In genomic region chr11:25854216-25854615, GRCm38 (mm10) we compare ENCODE assay signal across 16 mouse cellular contexts.
DNase-seq lines count a peak whose midpoint lies in the region; ATAC-seq and TF ChIP-seq lines count a peak whose summit lies in the region.
"Had no signal": no experiment of that assay in that cellular context is flagged by ENCODE, and none has a peak within 500 bp of the region (broad histone marks: within the 10 kb centered on the region; RNA-seq: fewer than 3 reads in every experiment).

No protein-coding gene starts in this region.

- no peak for TF ChIP-seq POLR2A in brain, embryonic 14.5 days (IDR thresholded peaks at IDR 0.05; ENCODE audit: borderline replicate concordance, extremely low read depth, insufficient read depth, insufficient read length, poor library complexity, severe bottlenecking)

- no peak for DNase-seq in layer of hippocampus, adult 2 months (ENCODE audit: low spot score in 2 of 2)
- DNase-seq in layer of hippocampus, postnatal 25 days (ENCODE audit: extremely low spot score in 1 of 2, low spot score in 1 of 2): no peak
- peak; percentile 83 for DNase-seq in brain, embryonic 14.5 days (ENCODE audit: low read depth)
- no peak for DNase-seq in kidney, adult 11 months
- DNase-seq in urinary bladder, postnatal 4 days (ENCODE audit: low spot score in 2 of 2): no peak
- DNase-seq: cerebellum, adult 18-20 months; gastrocnemius, postnatal 10 days; heart, postnatal 10 days; liver, postnatal 0 days had no signal

- H3K4me2 ChIP-seq in hindbrain, embryonic 12.5 days (replicated peaks): no peak overlapping the region
- peak overlapping the region; percentile 12; the same call in 1 of the 2 replicates for H3K4me2 ChIP-seq in midbrain, embryonic 15.5 days
- H3K4me2 ChIP-seq in heart, embryonic 11.5 days: no peak overlapping the region
- H3K4me2 ChIP-seq: intestine, embryonic 15.5 days; limb, embryonic 15.5 days had no signal

- no peaks in the 10 kb centered on the region for H3K9me3 ChIP-seq in hindbrain, embryonic 12.5 days (replicated peaks)
- no peaks in the 10 kb centered on the region for H3K9me3 ChIP-seq in midbrain, embryonic 15.5 days
- no peaks in the 10 kb centered on the region for H3K9me3 ChIP-seq in heart, embryonic 11.5 days (replicated peaks; ENCODE audit: control insufficient read depth, low read length)
- H3K9me3 ChIP-seq: intestine, embryonic 15.5 days; limb, embryonic 15.5 days had no signal

- no peak for TF ChIP-seq CTCF in layer of hippocampus, adult 2 months (conservative IDR thresholded peaks at IDR 0.05)
- TF ChIP-seq CTCF in brain, embryonic 14.5 days (IDR thresholded peaks at IDR 0.05; ENCODE audit: borderline replicate concordance, extremely low read depth, insufficient read depth, insufficient read length): no peak

- H3K4me3 ChIP-seq in layer of hippocampus, adult 2 months: no peak overlapping the region
- H3K4me3 ChIP-seq in hindbrain, embryonic 12.5 days: no peak overlapping the region
- no peak overlapping the region for H3K4me3 ChIP-seq in midbrain, embryonic 15.5 days
- no peak overlapping the region for H3K4me3 ChIP-seq in heart, embryonic 11.5 days (ENCODE audit: low read depth, low read length)
- H3K4me3 ChIP-seq: intestine, embryonic 15.5 days; limb, embryonic 15.5 days had no signal

- peaks cover 33% of the 10 kb centered on the region for H3K4me1 ChIP-seq in hindbrain, embryonic 12.5 days
- peaks cover 38% of the 10 kb centered on the region for H3K4me1 ChIP-seq in midbrain, embryonic 15.5 days
- no peaks in the 10 kb centered on the region for H3K4me1 ChIP-seq in heart, embryonic 11.5 days (ENCODE audit: control insufficient read depth, insufficient read depth, low read length)
- H3K4me1 ChIP-seq: intestine, embryonic 15.5 days; limb, embryonic 15.5 days had no signal

- H3K36me3 ChIP-seq in hindbrain, embryonic 12.5 days: no peaks in the 10 kb centered on the region
- H3K36me3 ChIP-seq in midbrain, embryonic 15.5 days (replicated peaks): no peaks in the 10 kb centered on the region
- no peaks in the 10 kb centered on the region for H3K36me3 ChIP-seq in heart, embryonic 11.5 days (ENCODE audit: control insufficient read depth, insufficient read depth, low read length)
- H3K36me3 ChIP-seq: intestine, embryonic 15.5 days; limb, embryonic 15.5 days had no signal

- WGBS in hindbrain, embryonic 12.5 days: 55% methylated on average over 10 of the region's 10 CpGs
- 24% methylated on average over 10 of the region's 10 CpGs for WGBS in midbrain, embryonic 15.5 days
- WGBS in heart, embryonic 11.5 days (ENCODE audit: insufficient replicate concordance): 84% methylated on average over 10 of the region's 10 CpGs

- ATAC-seq in hindbrain, embryonic 12.5 days (ENCODE audit: low FRiP score): 0 out of 2 replicates have a peak, but pooled peaks have one; percentile 33
- peak; percentile 51; the same call in 1 of the 2 replicates for ATAC-seq in midbrain, embryonic 15.5 days (replicated peaks)
- no peak for ATAC-seq in heart, embryonic 11.5 days (replicated peaks; ENCODE audit: insufficient number of reproducible peaks, low FRiP score, low TSS enrichment)
- ATAC-seq: intestine, embryonic 15.5 days; liver, postnatal 0 days had no signal

- no peaks in the 10 kb centered on the region for H3K27me3 ChIP-seq in hindbrain, embryonic 12.5 days
- H3K27me3 ChIP-seq in midbrain, embryonic 15.5 days (replicated peaks): no peaks in the 10 kb centered on the region
- H3K27me3 ChIP-seq in heart, embryonic 11.5 days (ENCODE audit: control insufficient read depth, insufficient read depth, low read length): no peaks in the 10 kb centered on the region
- H3K27me3 ChIP-seq: intestine, embryonic 15.5 days; limb, embryonic 15.5 days had no signal

- no peak overlapping the region for H3K9ac ChIP-seq in hindbrain, embryonic 12.5 days
- no peak overlapping the region for H3K9ac ChIP-seq in midbrain, embryonic 15.5 days
- H3K9ac ChIP-seq in heart, embryonic 11.5 days (ENCODE audit: low read depth, low read length): no peak overlapping the region
- H3K9ac ChIP-seq: intestine, embryonic 15.5 days; limb, embryonic 15.5 days; liver, postnatal 0 days had no signal

- peak overlapping the region; percentile 96 for H3K27ac ChIP-seq in layer of hippocampus, adult 2 months
- H3K27ac ChIP-seq in hindbrain, embryonic 12.5 days: peak overlapping the region; percentile 69
- peak overlapping the region; percentile 54 for H3K27ac ChIP-seq in midbrain, embryonic 15.5 days
- H3K27ac ChIP-seq in heart, embryonic 11.5 days (ENCODE audit: low read depth, low read length): no peak overlapping the region
- H3K27ac ChIP-seq: intestine, embryonic 15.5 days; kidney, postnatal 0 days; limb, embryonic 15.5 days; macrophage had no signal
